Mouse (Mus musculus) c-Kit-positive CD71-positive TER-119-negative erythroid progenitor cells, embryonic 14.5 days (primary cell): ENCODE measurements around the gene Ifngr1.

Source experiments
- DNase-seq: peaks from one replicate; pipeline ENCODE4 v3.0.0-alpha.2; 2013; ENCODE audit warnings: low read depth

Ifngr1 gene

DNA sequence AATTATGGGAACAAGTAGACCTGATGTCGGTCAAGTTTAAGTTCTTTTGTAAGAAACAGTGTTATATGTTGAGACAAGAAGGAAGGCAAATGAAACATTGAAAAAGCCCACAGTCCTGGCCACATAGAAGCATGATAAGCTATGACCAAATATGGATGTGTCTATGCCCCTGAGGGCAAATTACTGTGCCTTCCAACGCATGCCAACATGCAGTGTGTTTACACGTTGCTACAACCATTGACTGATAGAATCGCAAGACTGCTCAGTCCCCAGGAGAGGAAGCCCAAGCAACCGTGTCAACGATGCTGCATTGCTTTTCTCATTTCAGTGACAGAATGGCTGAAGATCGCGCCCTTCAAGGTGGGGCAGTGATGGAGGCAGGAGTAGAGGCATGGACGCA is 65.7 kb downstream of the Ifngr1 start:
- no peak for DNase-seq
